Mouse (Mus musculus) liver, embryonic 16.5 days (tissue): ENCODE measurements at regions not wholly inside any gene's neighbourhood (a gene's known extent, or its start where the extent isn't known, plus 50 kb on each side); places are given as distances from the start of the nearest gene placed in this dataset.

Source experiments
- ATAC-seq: fragments of 200-750 bp; cut with Nextera tagmentation; 2 replicates; pipeline ENCODE4 v1.8.0; 2017; ENCODE audit warnings: low read depth, mild to moderate bottlenecking, moderate number of reproducible peaks, moderate library complexity
- H3K27ac ChIP-seq: fragments of 300-500 bp; sonication (generic); 2 replicates; pipeline ENCODE4 v1.5.1; 2014; ENCODE audit warnings: mild to moderate bottlenecking, low read length
- H3K27me3 ChIP-seq: fragments of 300-500 bp; sonication (generic); 2 replicates; pipeline ENCODE4 v1.6.1; 2014; ENCODE audit warnings: low read depth, low read length, mixed read lengths; ENCODE audit not compliant: control insufficient read depth, insufficient read depth
- H3K36me3 ChIP-seq: fragments of 300-500 bp; sonication (generic); 2 replicates; pipeline ENCODE4 v1.6.1; 2014; ENCODE audit warnings: mild to moderate bottlenecking; ENCODE audit not compliant: control insufficient read depth, insufficient read depth
- H3K4me1 ChIP-seq: fragments of 300-500 bp; sonication (generic); 2 replicates; pipeline ENCODE4 v1.6.1; 2014; ENCODE audit warnings: low read depth, low read length, mixed read lengths; ENCODE audit not compliant: control insufficient read depth
- H3K4me2 ChIP-seq: fragments of 300-500 bp; sonication (generic); 2 replicates; pipeline ENCODE4 v1.6.1; 2014; ENCODE audit warnings: low read depth, low read length, mixed read lengths
- H3K4me3 ChIP-seq: fragments of 300-500 bp; sonication (generic); 2 replicates; pipeline ENCODE4 v1.5.1; 2014; ENCODE audit warnings: low read depth, mild to moderate bottlenecking, low read length
- H3K9ac ChIP-seq: fragments of 300-500 bp; sonication (generic); 2 replicates; pipeline ENCODE4 v1.6.1; 2014; ENCODE audit warnings: low read depth, low read length
- H3K9me3 ChIP-seq: fragments of 300-500 bp; sonication (generic); replicated peaks from 2 replicates; pipeline ENCODE4 v1.6.1; 2016; ENCODE audit warnings: low read length; ENCODE audit not compliant: control insufficient read depth
- WGBS: fragments of 180-500 bp; shearing (Covaris S2); extraction: QIAGEN DNeasy Blood & Tissue Kit; methylation state at CpG from one replicate; pipeline ENCODE4 v1.1.7; 2014; ENCODE audit not compliant: insufficient replicate concordance; 5-methylcytosine and 5-hydroxymethylcytosine counted together

DNA sequence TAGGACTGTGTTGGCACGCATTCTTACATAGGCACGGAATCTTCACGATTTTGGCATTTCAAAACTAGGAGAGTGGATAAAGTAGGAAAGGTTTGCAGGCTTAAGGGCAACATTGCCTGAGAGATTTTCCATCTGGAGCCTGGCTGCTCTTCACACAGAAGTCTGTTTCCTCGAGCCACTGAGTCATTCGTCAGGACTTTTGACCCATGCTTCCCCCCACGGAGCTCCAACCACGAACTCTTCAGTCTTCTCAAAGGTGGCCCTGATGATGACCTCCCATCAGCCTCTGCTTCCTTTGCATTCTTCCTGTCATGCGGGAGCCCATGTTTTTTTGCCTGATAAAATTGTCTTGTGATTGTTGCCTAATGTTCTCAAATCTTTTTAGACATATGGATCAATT lies 365.5 kb upstream of the Slc35b3 start:
- Histone ChIP-seq H3K4me1 (no peaks in the 10 kb centered on the region), H3K27ac (no peak overlapping the region), H3K4me3 (no peak overlapping the region), H3K27me3 (no peaks in the 10 kb centered on the region), H3K4me2 (no peak overlapping the region), H3K9me3 (no peaks in the 10 kb centered on the region), H3K9ac (no peak overlapping the region), H3K36me3 (no peaks in the 10 kb centered on the region)
- ATAC-seq = no peak
- WGBS = 53% methylated on average over 8 of the region's 8 CpGs

DNA sequence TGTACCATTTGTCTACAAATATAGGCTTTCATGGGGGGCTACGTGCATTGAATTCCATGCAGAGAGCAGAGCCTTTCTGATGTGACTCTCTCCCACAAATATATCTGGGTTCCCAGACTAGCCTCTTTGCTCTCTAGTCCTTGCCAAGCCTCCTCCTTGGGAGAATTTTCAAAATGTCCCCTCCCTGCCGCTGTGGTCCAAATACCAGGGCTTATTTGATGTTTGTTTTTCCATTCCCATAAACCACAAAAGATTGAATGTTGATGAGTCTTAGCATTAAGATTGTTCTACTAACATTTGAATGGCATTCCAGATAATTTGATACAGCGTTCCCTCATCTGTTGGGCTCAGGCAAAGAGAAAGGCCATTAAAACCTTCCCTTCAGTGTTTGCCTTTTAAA lies 360.4 kb upstream of the Slc35b3 start:
- Histone ChIP-seq H3K9me3 (no peaks in the 10 kb centered on the region), H3K4me1 (no peaks in the 10 kb centered on the region), H3K27ac (no peak overlapping the region), H3K9ac (no peak overlapping the region), H3K36me3 (no peaks in the 10 kb centered on the region), H3K27me3 (no peaks in the 10 kb centered on the region), H3K4me3 (no peak overlapping the region), H3K4me2 (no peak overlapping the region)
- no peak for ATAC-seq
- 61% methylated on average over 3 of the region's 3 CpGs for WGBS

DNA sequence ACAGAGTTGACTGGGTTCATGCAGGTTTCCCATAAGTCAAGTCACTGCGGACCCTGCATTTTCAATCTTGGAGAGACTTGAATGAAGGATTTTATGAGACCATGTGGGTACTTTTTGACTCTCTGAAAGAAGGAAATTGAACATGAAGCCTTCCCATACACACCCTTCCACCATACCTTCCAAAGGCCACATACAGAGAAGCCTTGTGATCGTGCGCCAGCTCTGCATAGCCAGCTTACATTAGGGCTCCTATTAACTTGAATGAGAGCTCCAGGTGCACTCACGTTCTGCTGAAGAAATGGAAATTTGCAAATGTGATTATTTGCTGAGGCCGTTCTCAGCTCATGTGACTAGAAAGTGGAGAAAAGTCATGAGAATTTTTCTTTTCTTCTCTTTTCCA lies 349.1 kb upstream of the Slc35b3 start:
- no peak overlapping the region for H3K9ac ChIP-seq
- no peaks in the 10 kb centered on the region for H3K4me1 ChIP-seq
- ATAC-seq = no peak

DNA sequence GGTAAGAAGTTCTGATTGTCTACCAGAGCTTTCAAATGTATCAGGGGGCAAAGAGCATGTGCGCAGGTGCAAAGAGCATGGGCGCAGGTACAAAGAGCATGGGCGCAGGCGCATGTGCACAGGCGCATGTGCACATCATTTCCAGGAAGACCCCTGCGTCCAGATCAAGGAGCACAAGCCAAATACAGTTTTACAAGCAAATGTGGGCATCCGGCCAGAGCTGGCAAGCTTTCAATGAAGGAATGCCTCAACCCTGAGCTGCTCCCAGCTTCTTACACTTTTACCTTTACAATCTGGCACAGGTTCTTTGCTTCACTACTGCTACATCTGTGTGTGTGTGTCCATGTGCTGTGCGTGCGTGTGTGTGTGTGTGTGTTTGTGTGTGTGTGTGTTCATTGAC lies 347.2 kb upstream of the Slc35b3 start:
- H3K4me2 ChIP-seq = no peak overlapping the region
- no peak overlapping the region for H3K4me3 ChIP-seq
- ATAC-seq = no peak
- no peak overlapping the region for H3K9ac ChIP-seq
- WGBS = 69% methylated on average over 9 of the region's 9 CpGs
- H3K27me3 ChIP-seq = no peaks in the 10 kb centered on the region
- no peaks in the 10 kb centered on the region for H3K36me3 ChIP-seq
- H3K27ac ChIP-seq = no peak overlapping the region
- H3K4me1 ChIP-seq = no peaks in the 10 kb centered on the region
- no peaks in the 10 kb centered on the region for H3K9me3 ChIP-seq

More for the DNA sequence above, 349.1 kb upstream of the Slc35b3 start:
- Histone ChIP-seq H3K27me3 (no peaks in the 10 kb centered on the region), H3K27ac (no peak overlapping the region), H3K9me3 (no peaks in the 10 kb centered on the region), H3K4me3 (no peak overlapping the region), H3K4me2 (no peak overlapping the region), H3K36me3 (no peaks in the 10 kb centered on the region)
- WGBS = 71% methylated on average over 5 of the region's 5 CpGs

DNA sequence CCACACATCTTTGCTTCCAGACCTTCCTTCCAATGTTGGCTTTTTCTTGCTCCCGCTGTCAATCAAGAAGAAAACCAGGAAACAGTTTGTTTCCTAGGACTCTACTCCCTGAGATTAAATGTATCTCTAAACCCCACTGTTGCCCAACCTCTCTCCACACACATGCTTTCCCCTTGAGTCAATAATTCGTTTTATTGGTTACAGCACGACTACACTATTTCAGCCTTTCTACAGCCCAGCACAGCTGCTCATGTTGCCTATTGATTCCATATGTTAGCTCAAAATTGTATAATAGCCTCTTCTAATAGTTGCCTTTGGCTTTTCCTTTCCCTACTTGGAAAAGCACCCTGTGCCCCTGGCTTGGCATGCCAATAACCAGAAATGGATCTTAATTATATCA lies 346.2 kb upstream of the Slc35b3 start:
- no peak for ATAC-seq
- Histone ChIP-seq H3K4me3 (no peak overlapping the region), H3K9ac (no peak overlapping the region), H3K27me3 (no peaks in the 10 kb centered on the region), H3K4me1 (no peaks in the 10 kb centered on the region), H3K27ac (no peak overlapping the region), H3K9me3 (no peaks in the 10 kb centered on the region), H3K4me2 (no peak overlapping the region), H3K36me3 (no peaks in the 10 kb centered on the region)
- WGBS = 43% methylated on average over 3 of the region's 3 CpGs

DNA sequence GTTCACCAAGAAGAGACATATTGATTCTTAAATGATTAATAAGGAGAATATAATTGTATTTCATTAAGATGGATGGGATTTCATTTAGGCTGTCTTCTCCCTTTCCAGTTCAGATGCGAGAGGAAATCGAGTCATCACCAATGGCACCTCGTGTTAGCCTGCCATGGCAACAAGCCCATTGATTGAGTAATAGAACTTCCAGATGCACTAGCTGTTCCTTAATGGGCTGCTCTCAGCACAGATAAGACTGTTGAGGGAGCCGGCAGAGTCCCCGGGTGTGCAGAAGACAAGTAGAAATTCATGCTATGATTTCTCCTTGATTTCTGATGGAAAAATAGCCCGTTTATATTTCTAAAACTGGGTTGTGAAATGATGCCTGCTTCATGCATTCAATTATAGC lies 336.5 kb upstream of the Slc35b3 start:
- Histone ChIP-seq H3K27ac (no peak overlapping the region), H3K36me3 (no peaks in the 10 kb centered on the region), H3K9me3 (no peaks in the 10 kb centered on the region), H3K9ac (no peak overlapping the region), H3K4me3 (no peak overlapping the region), H3K4me1 (no peaks in the 10 kb centered on the region), H3K4me2 (no peak overlapping the region), H3K27me3 (no peaks in the 10 kb centered on the region)
- WGBS = 64% methylated on average over 6 of the region's 6 CpGs
- no peak for ATAC-seq

DNA sequence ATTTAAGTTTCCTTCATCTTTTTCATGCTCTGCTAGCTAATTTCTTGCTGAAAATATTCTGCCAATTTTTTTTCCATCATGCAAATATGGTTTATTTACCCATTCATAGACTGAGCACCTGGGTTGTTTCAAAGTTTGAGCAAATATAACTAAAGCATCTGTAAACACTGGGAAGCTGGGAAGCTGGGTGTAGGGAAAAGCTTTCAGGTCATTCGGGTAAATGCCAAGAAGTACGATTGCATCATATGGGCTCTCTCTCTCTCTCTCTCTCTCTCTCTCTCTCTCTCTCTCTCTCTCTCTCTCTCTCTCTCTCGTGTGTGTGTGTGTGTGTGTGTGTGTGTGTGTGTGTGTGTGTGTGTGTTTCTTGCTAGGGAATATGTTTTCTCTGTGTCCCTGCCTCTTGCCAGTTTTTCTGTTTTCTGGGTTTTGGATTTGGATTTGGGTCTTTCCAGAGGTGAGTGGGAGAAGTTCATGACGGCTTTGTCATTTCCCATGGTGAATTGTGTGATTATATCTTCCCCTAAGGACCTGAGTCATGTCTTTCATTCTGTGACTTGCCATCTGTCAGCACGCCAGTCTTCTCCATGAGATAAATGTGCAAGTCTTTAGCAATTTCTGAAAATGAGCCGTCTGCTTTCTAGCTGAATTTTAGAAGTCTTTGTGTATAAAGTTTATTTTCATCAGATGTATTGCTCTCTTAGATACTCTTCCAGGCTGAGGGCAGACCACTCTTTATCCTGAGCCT lies 329.7 kb upstream of the Slc35b3 start:
- ATAC-seq = no peak
- WGBS = 50% methylated on average over 5 of the region's 6 CpGs
- Histone ChIP-seq H3K4me2 (no peak overlapping the region), H3K9me3 (no peaks in the 10 kb centered on the region), H3K27ac (no peak overlapping the region), H3K27me3 (no peaks in the 10 kb centered on the region), H3K9ac (no peak overlapping the region), H3K4me3 (no peak overlapping the region), H3K4me1 (no peaks in the 10 kb centered on the region), H3K36me3 (no peaks in the 10 kb centered on the region)

DNA sequence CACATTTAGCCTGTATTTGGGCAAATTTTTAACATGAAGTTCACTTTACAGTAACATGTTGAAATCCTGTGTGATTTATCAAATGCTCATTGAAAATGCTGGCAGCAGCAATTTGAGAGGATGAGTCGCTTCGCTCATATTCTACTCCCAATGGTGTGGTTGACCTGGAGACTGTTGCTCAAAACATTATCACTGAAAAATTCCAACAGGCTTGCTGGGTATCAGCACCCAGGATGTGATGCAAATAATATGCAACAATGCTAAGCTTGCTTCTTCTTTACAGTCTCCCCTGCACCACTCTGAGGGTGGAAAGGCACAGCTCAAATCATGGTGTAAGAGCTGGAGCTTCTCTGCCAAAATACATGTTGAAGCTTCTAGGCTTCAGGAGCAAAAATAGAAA lies 321.6 kb upstream of the Slc35b3 start:
- WGBS = 65% methylated on average over 2 of the region's 2 CpGs
- Histone ChIP-seq H3K27ac (no peak overlapping the region), H3K4me2 (no peak overlapping the region), H3K4me1 (no peaks in the 10 kb centered on the region), H3K4me3 (no peak overlapping the region), H3K9ac (no peak overlapping the region), H3K27me3 (no peaks in the 10 kb centered on the region), H3K9me3 (no peaks in the 10 kb centered on the region), H3K36me3 (no peaks in the 10 kb centered on the region)
- no peak for ATAC-seq

DNA sequence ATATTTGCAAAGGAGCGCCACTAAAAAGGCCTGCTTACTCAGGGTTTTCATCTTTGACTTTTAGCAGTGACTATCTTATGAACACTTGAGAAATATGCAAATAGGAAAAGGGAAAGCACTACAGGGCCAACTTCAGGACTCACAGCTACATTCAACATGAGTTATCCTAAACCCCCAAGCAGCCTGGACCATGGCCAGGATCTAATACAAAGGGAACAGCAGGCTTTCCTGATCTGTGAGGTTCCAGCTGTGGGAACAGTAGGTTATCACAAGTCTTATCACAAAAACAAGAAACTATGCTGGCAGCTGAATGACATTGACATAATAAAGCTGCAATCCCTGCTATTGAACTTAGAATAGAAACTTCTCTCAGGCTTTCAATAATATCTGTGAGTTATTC lies 317.4 kb upstream of the Slc35b3 start:
- ATAC-seq = no peak
- Histone ChIP-seq H3K4me1 (no peaks in the 10 kb centered on the region), H3K9ac (no peak overlapping the region), H3K4me3 (no peak overlapping the region), H3K27ac (no peak overlapping the region), H3K9me3 (no peaks in the 10 kb centered on the region), H3K4me2 (no peak overlapping the region), H3K36me3 (no peaks in the 10 kb centered on the region), H3K27me3 (no peaks in the 10 kb centered on the region)
- 55% methylated on average over 1 of the region's 1 CpGs for WGBS
